Mouse (Mus musculus) retina, embryonic 14.5 days (tissue): ENCODE data around the gene Hhat.

Experiments
- DNase-seq: peaks from one replicate; pipeline ENCODE4 v3.0.0-alpha.2; 2015; ENCODE audit warnings: low spot score

The Hhat gene

DNA sequence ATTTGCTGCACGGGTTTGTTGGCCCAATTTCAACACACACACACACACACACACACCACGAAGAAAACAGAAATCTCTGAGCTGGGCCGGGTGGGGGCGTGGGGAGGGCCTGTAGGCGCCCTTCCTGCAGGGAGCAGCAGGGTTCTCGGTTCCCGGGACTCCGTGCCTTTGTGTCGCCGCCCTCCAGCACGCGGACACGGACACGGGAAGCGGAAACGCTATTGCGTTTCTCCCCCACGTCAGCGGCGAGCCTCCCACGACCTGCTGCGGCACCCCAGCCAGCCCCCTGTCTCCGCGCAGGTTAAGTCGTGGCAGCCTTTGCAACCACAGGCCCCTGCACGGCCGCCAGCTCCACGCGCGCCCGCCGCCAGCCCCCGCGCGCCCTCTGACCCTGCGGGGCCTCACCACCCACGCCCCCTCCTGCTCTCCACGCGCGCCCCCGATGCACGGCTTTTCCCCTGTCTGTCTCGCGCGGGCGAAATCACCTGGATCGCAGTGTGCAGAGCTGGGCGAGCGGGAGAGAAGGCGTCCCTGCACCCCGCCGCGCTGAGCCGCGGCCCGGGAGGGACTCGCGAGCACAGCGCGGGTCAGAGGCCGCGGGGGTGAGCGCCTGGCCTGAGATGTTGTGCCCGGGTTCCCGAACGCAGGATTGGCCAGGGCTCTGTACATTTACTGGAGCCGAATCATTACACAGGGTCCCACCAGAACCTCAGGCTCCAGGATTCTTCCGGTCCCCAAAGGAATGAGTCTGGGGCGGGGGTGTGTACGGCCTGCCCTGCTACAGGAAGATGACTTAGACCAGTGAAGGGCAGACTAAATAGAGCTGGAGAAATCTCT lies at the start of gene Hhat:
Gene Hhat, minus strand, starts transcription at position 729 of the 837 bp plus-strand sequence.
- peak; percentile 63 for DNase-seq

DNA sequence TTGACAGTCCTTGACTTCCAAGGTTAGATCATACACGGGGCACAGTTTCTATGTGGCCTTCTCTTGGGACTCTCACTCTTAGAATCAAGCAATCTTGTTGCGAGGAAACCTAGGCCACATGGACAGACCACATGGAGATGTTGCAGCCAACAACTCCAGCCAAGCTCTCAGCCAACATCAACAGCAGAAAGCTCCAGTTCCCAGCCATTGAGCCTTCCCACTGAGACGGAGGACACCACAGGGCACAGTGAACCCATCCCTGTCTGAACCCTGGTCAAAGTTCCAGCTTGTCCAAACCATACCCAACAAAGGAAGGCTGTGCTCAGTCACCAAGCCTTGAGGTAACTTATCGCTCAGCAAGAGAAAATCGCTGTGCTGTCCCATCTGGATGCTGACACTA lies 47.3 kb upstream of the Hhat start:
- DNase-seq, result no peak

DNA sequence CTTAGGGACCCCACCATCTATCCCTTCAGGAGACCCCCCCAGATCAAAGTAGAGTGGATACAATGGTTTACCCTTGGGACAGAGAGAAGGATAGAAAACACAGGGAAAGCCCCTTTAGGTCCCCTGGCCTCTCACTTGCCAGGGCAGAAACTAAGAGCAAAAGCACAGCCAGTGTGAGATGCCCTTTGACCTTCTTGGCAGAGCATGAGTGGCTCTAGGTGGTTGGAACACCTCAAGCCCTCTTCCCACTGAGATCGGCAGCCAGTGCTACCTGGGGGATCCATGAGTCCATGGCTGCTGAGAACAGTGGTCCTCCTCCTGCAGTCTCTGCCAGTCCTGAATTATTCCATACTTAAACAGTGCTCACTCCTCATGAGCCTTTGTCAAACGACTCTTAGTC lies 44.8 kb upstream of the Hhat start:
- no peak for DNase-seq

DNA sequence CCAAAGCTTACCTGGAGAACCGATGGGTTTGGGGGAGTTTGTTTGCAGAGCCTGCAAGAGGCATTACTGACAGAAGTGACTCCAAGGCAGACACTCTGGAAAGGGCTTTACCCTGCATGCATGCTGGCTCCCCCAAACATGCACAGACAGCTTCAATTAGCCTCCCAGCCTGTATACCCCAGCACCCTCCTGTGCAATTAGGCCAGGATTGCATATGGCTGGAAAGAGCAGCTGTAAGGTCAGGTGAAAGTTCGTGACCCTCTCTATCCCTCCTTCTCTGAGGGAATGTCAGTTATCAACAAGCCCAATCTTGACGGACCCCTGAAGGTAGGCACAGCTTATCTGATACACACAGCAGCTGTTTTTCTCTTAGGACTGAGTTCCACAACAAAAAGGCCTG lies 43.7 kb upstream of the Hhat start:
- no peak for DNase-seq

DNA sequence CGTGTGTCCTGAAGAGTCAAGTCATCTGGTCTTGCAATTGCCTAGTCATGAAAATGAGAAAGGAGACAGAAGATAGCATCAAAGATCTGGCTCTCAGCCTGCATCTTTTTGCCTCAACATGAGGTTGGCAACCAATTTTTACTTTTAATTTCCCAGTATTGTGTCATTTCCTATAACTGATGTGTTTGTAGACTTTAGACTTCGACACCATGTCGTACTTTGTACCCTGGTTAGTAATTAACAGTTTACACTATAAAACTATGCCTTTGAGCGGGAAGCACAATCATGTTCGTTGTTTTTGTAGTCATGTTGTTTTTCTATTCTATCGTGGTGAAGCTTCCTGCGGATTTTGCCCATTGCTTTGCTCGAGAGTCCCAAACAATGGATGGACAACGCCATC lies 41.7 kb upstream of the Hhat start:
- DNase-seq, result no peak

DNA sequence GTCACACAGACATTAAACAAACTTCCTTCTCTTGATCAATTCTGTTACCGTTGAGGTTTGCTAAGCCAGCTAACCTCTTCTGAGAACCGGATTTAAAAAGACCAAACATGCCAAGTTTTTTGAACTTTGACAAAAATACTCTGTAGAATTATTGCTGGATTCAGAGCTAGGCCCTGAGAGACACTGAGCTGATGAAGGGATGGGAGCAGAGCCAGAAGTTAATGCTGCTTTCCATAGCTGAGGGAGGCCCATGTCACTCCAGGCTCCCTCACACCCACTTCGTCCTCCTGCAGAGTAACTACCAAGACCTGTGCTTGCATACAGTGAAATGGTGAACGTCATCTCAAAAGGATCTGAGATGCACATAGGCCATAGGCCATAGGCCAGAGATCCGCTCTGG lies 41.3 kb upstream of the Hhat start:
- no peak for DNase-seq

DNA sequence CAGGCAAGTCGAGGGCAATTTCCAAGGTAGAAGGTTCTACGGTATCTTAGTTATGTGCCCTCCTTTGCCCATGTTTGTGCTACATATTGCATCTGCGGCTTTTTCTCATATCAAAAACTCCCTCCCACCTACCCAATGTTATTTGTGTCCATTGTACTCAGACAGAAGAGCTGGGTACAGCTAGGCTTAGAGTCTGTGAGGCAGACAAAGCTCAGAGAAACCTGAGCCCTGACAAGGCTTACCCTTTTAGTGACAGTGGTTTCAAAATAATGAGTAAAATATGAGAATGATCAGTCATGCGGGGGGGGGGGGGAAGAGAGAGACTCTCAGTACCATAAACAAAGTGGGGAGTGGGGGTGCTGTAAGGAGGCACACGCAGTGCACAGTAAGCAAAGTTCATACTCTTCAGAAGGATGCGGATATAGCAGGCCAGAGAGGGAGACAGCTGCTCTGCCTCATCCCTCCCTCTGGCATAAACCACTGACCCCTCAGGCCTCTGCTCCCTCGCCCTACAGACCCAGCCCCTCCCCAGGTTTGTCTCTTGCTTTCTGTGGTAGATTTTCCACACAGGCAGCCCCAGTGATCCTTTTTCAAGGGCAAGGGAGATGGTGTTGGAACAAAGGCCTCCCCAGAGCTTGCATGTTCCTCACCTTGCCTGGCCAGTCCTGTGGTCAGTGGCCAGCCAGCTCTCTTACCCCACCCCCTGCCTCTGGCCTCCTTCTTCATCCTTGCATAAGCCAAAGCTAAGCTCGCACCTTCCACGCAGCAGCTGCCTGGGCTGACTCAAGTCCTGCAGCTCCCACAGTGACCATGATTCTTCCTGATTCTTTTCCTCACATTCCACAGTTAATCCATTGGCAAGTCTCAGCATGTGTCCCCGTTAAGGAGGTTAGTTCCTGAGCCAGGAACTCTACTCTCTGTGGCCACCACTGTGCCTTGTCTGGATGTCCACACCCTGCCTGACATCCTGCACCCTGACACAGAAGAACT lies 35.4 kb upstream of the Hhat start:
- DNase-seq, result no peak

DNA sequence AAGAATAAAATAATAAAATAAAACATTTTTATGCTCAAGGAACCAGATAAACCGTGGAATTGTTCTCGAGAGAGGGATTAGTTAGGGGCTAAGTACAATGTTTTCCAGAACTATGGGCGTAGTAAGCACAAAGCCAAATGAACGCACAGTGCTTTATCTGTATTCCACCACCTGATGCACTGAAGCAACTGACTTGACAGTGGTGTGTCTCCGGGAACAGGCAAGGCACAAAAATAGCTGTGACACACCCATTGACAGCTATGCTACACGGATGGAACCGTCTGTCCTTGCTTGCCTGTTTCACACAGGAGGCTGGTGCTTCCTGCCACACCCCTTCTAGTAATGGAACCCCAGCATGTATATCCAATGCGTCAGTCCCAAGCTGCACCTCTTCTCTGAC lies 29.3 kb upstream of the Hhat start:
- no peak for DNase-seq

DNA sequence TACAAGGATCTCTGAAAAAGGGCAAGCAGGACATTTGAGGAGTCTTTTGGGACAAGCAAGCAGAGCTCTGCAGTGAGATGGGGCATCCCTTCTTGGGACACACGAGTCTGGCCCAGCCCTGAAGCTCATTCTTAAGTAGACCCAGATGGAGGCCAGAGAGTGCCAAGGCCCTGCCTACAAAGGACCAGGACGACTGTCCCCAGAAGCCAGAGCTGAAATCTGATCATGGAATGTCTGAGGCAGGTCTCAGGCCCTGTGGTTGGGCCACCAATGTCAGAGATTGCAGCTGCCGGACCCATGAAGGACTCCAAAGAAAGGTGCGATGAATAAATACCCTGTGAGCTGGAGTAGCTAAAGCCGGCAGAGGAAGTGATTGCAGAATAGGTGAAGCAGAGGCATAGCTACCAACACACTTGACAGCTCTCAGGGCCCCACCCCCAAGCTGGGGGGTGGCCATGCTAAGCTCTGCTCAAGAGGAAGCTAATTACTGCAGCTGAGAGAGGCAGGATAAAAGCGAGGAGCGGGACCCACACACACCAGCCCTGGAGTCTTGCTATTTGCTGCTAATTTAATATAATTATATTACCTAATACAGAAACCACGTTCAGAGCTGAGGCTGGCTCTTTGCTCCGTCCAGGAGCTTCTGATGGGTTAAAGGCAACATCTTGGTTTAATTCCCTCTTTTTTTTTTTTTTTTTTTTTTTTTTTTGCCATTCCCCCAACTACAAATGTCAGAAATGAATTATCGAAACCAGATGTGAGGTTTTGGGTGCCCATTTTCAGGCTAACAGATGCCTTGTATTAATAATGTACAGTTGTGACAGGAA lies 28.4 kb upstream of the Hhat start:
- DNase-seq, result no peak

DNA sequence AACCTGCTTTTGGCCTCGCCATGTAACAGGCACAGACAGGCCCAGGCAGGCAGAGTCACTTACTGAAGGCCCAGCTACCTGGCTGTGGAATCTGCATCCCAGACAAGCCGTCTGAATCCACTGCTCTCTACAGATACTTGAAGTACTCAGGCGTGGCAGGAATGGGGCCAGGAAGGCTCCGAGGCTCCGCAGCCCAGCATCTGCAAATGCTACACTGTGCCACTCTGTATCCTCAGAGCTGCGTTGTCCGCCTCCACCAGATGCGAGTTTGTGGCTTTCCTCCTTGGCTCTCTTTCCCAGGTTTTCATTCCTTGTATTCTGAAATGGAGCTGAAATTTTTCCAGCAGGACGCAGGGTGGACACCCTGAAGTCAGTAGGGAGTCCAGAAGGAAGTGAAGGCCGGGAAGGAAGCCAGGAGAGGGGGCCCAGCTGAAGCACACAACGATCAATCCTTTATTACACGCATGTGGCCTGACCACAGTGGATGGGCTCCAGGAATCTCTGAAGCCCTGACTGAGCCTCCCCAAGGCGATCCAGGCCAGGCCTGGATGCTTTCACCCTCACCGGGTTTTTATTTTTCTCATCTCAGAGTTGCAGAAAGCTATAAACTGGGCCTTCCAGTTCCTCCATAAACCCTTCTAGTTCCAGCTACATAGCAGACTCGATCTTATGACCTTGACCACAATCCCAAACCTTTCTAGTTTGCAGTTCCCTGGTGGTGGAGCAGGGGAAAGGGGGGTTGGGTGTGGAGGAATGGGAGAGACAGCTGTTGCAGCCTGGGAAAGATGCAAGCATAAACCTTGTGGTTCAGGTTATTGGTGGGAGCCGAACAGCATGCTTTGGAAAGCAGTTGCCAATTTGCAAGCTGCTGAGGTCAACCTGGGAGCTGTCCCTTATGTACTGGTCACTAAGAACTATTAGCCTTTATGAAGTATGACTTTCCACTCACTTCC lies 27.5 kb upstream of the Hhat start:
- no peak for DNase-seq

DNA sequence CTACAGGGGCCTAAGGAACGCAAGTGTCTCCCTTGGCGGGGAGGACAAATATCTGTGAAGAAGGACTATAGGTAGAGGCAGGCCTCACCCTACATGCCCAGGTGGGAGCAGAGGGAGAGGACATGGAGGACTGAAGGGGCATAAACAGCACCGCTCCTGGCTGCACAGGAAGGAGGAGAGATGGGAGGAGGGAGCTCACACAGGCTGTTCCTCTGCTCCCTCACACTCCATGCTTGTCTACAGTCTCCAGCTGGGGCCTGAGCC lies 25.9 kb upstream of the Hhat start:
- no peak for DNase-seq

DNA sequence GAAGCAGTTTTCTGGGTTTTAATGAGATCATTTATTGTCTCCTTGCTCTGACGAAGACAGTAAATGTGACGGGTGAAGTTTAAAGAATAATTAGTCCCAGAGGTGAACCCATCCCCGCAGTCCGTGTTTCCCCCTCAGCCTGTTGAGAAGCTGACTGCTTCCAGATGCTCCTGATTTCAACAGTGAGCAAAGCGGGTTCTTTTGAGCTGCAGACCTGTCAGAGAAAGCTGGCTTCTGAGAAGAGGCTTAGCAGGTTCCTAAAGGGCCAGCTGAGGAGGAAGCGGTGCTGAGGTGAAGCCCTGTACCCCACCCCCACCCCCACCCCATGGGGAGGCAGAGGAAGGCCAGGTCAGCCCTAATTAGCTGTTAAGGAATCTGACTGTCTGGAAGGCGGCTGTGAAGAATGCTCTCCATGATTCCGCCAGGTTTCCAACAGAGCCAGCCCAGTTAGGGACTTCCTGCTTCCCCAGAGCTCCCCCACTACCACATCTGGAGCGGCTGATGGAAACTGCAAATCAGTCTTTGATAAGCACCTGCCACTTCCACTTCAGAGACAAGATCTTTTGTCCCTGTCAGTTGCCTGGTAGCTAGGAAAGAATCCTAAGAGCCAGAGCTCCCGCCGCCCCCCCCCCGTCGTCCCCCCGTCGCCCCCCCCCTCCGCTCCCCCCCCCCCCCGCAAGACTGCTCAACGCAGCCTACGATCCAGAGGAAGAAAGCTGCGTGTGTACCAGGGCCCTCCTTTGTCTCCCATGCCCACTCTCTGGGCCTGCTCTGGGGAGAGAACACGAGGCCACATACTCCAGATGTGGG lies 25.4 kb upstream of the Hhat start:
- no peak for DNase-seq

DNA sequence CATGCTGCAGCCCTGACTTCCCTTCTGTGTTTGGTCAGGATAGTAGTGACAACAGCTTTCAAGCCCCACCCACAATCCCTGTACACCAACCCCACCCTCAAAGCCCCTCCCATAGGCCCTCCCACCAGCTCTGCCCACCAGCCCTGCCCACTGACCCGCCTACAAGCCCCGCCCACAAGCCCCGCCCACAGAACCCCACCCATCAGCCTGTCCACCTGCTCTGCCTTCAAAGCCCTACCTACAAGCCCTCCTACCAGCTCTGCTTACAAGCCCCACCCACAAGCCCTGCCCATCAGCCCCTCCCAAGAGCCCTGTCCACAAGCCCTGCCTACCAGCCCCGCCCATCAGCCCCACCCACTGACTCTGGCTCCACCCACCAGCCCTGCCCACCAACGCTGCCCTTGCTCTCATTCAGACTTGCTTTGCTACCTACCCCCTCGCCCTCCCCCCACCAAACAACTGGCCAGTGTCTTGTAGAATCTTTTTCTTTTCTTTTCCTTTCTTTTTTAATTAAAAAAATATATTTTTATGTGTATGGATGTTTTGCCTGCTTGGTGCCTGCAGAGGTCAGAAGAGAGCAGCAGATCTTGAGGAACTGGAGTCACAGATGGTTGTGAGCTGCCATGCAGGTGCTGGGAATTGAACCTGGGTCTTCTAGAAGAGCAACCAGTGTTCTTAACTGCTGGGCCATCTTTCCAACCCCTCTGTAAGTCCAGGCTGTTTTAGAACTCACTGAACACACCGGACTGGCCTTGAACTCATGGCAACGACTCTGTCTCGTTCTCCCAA lies 24.1 kb upstream of the Hhat start:
- no peak for DNase-seq

DNA sequence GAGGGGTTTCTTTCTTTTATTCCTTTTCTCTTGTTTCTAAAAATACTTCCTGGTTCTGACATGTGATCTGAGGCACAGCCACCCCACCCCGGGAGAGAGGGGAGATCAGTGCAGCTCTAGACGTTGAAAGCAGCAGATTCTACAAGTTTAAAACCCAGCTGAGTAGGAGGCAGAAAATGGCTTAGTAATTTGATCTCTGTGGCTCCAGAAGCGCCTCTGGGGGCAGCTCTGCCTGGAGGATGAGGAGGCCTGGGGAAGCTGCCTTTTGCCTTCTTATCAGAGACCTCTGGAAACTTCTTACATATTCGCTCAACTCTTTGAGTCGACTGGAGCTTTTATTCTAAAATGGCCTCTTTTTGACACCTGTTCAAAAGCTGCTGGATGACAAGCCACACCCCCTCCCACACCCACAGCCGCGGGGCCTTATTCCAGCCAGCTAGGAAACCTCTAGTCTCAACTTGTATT lies 20.9 kb upstream of the Hhat start:
- DNase-seq, result no peak

DNA sequence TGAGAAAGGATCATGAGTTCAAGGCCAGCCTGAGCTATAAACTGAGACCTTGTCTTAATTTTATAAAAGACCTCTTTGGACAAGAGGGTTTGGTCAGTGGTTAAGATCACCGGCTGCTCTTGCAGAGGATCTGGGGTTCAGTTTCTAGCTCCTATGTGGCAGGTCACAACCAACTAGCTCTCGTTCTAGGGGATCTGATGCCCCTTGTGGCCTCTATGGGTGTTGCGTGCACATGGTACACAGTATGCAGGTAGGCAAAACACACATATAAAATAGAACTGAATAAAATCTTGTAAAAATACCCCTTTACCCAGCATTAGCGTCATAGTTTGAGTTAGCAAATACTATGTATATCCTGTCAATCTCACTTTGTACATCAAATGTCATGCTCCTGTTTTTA lies 19.4 kb upstream of the Hhat start:
- DNase-seq, result no peak

DNA sequence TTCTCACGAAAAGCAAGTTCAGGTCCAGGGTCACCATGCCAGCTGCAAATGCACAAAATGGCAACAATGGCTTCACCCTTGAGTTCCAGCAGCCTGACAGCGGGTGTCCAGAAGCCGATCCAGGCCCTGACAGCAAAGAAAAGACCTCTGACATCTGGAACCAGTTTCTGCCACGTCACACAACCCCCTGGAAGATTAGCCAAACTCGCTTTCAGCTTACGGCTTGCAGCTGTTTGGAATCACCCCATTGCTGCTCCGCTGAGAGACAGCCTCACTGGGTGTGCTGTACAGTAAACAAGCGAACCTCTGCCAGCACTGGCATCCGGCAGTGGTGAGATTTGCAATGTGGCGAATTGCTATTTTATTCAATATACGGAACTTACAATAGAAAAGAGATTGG lies 18.8 kb upstream of the Hhat start:
- DNase-seq, result no peak

DNA sequence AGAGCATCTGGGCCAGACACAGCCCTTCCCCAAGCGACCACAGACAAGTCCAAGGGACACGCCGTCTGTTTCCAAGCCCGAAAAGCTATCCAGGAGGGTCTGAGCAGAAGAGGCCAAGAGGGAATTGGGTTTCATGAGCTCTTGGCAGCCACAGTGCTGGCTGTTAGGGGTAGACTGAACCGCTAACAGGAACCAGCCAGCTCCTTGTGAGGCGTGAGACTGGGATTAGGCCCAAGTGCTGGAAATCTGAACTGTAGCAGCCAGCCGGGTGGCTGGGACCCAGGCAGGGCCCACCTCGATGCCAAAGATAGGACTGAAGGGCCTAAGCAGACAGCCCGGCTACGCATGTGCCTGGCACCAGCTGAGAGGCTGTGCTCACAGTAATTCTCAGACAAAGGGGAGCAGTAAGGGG lies 18.1 kb upstream of the Hhat start:
- DNase-seq, result no peak

DNA sequence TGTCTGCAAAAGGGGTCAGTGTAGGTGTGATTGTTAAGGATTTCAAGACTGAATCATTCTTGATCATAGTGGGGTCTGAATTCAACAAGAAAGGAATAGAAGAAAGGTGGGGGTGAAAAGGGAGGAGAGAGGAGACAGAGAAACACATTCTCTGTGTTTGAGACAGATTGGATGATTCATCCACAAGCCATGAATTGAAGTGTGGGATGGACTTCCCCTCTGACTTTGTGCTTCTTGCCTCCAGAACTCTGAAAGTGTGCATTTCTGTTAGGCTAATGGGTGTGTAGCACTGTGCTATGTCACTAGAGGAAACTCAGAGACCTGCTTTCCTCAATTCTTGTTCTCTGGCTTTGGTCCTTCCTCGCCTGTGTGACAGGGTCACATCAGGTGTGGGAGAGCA lies 15.2 kb upstream of the Hhat start:
- DNase-seq, result no peak
